Mouse (Mus musculus) lung, postnatal 0 days (tissue): ENCODE results near the gene Ago4. TPM values are rescaled to one million over a fixed set of nuclear protein-coding genes. Genes with fewer than 3 reads are reported as not detected.

Source experiments
- ATAC-seq: fragments of 200-750 bp; cut with Nextera tagmentation; 2 replicates; pipeline ENCODE4 v1.8.0; 2017; ENCODE audit warnings: moderate library complexity
- DNase-seq: peaks from one replicate; pipeline ENCODE4 v3.0.0-alpha.2; 2016; ENCODE audit warnings: low spot score
- H3K27ac ChIP-seq: fragments of 300-500 bp; sonication (generic); 2 replicates; pipeline ENCODE4 v1.5.1; 2014; ENCODE audit warnings: antibody characterized with exemption, mild to moderate bottlenecking, low read length, mixed read lengths
- H3K27me3 ChIP-seq: fragments of 300-500 bp; sonication (generic); replicated peaks from 2 replicates; pipeline ENCODE4 v1.6.1; 2014; ENCODE audit warnings: low read length, mixed read lengths; ENCODE audit not compliant: insufficient read depth
- H3K36me3 ChIP-seq: fragments of 300-500 bp; sonication (generic); 2 replicates; pipeline ENCODE4 v1.6.1; 2014; ENCODE audit warnings: low read length, mixed read lengths; ENCODE audit not compliant: insufficient read depth
- H3K4me1 ChIP-seq: fragments of 300-500 bp; sonication (generic); 2 replicates; pipeline ENCODE4 v1.6.1; 2014; ENCODE audit warnings: antibody characterized with exemption, low read depth, low read length, mixed read lengths; ENCODE audit not compliant: insufficient read depth
- H3K4me2 ChIP-seq: fragments of 300-500 bp; sonication (generic); replicated peaks from 2 replicates; pipeline ENCODE4 v1.6.1; 2014; ENCODE audit warnings: low read depth, mild to moderate bottlenecking, low read length, moderate library complexity, mixed read lengths
- H3K4me3 ChIP-seq: fragments of 300-500 bp; sonication (generic); 2 replicates; pipeline ENCODE4 v1.5.1; 2014; ENCODE audit warnings: low read depth, low read length
- H3K9ac ChIP-seq: fragments of 300-500 bp; sonication (generic); replicated peaks from 2 replicates; pipeline ENCODE4 v1.6.1; 2014; ENCODE audit warnings: low read depth, mild to moderate bottlenecking
- H3K9me3 ChIP-seq: fragments of 300-500 bp; sonication (generic); 2 replicates; pipeline ENCODE4 v1.6.1; 2016; ENCODE audit warnings: low read length, mixed read lengths
- CTCF ChIP-seq: IDR thresholded peaks from 2 replicates; pipeline ENCODE4 v1.5.1; 2016; ENCODE audit warnings: antibody characterized with exemption, mild to moderate bottlenecking
- EP300 ChIP-seq: IDR thresholded peaks from 2 replicates; pipeline ENCODE4 v1.6.1; 2016; ENCODE audit warnings: antibody characterized with exemption, mild to moderate bottlenecking, control low read depth
- WGBS: fragments of 180-500 bp; shearing (Covaris S2); extraction: QIAGEN DNeasy Blood & Tissue Kit; methylation state at CpG from one replicate; pipeline ENCODE4 v1.1.7; 2014; 5-methylcytosine and 5-hydroxymethylcytosine counted together
- polyA plus RNA-seq: library from polyadenylated mRNA; unstranded; fragments of >200 nt; fragmentation: Nextera tagmentation; extraction: Ambion mirVana; gene quantifications from 2 replicates; pipeline ENCODE4 v1.2.1, GENCODE M21; 2015

Ago4 gene
- polyA plus RNA-seq, 1 experiment from 2014 or later: 5.6 TPM

- no peak for TF ChIP-seq CTCF
- peak; percentile 65 for TF ChIP-seq EP300
- H3K27ac ChIP-seq: no peak overlapping the region
- H3K9me3 ChIP-seq: no peaks in the 10 kb centered on the region
- peak; percentile 78 for ATAC-seq
- no peak overlapping the region for H3K4me3 ChIP-seq
- 48% methylated on average over 5 of the region's 5 CpGs for WGBS
- H3K9ac ChIP-seq: no peak overlapping the region
- no peak overlapping the region for H3K4me2 ChIP-seq
- no peaks in the 10 kb centered on the region for H3K27me3 ChIP-seq
- no peaks in the 10 kb centered on the region for H3K4me1 ChIP-seq
- peaks cover 5% of the 10 kb centered on the region; the same call in 1 of the 2 replicates for H3K36me3 ChIP-seq
- peak; percentile 84 for DNase-seq
Observed at GRCm38 (mm10) chr4:126495942-126496790, 37.1 kb downstream of the Ago4 start.

- 37% methylated on average over 5 of the region's 5 CpGs for WGBS
- H3K4me3 ChIP-seq: no peak overlapping the region
- no peaks in the 10 kb centered on the region for H3K4me1 ChIP-seq
- ATAC-seq (peak; percentile 37), DNase-seq (peak; percentile 42)
- no peak overlapping the region for H3K4me2 ChIP-seq
- no peaks in the 10 kb centered on the region for H3K27me3 ChIP-seq
- no peaks in the 10 kb centered on the region for H3K9me3 ChIP-seq
- no peak for TF ChIP-seq CTCF
- no peak for TF ChIP-seq EP300
- peak overlapping the region; percentile 54 for H3K27ac ChIP-seq
- H3K36me3 ChIP-seq: peaks cover 5% of the 10 kb centered on the region; the same call in 1 of the 2 replicates
- no peak overlapping the region for H3K9ac ChIP-seq
Observed at GRCm38 (mm10) chr4:126495453-126495852, 37.8 kb downstream of the Ago4 start.

GRCm38 (mm10) chr4:126493416-126493815 is 39.9 kb downstream of the Ago4 start:
- TF ChIP-seq EP300 (no peak), CTCF (no peak)
- no peak overlapping the region for H3K4me3 ChIP-seq
- H3K4me2 ChIP-seq: no peak overlapping the region
- DNase-seq (peak; percentile 54), ATAC-seq (peak; percentile 68)
- peaks cover 5% of the 10 kb centered on the region; the same call in 1 of the 2 replicates for H3K36me3 ChIP-seq
- H3K27me3 ChIP-seq: no peaks in the 10 kb centered on the region
- WGBS: 49% methylated on average over 4 of the region's 4 CpGs
- no peaks in the 10 kb centered on the region for H3K9me3 ChIP-seq
- no peaks in the 10 kb centered on the region for H3K4me1 ChIP-seq
- H3K27ac ChIP-seq: no peak overlapping the region
- no peak overlapping the region for H3K9ac ChIP-seq

GRCm38 (mm10) chr4:126491977-126492376 is 41.3 kb downstream of the Ago4 start:
- DNase-seq: no peak
- H3K4me2 ChIP-seq: no peak overlapping the region
- TF ChIP-seq EP300 (no peak), CTCF (no peak)

GRCm38 (mm10) chr4:126490726-126491125 is 42.5 kb downstream of the Ago4 start:
- Histone ChIP-seq H3K27ac (no peak overlapping the region), H3K4me3 (no peak overlapping the region)
- 71% methylated on average over 12 of the region's 12 CpGs for WGBS

More at GRCm38 (mm10) chr4:126491977-126492376, 41.3 kb downstream of the Ago4 start:
- Histone ChIP-seq H3K9me3 (no peaks in the 10 kb centered on the region), H3K4me3 (no peak overlapping the region), H3K27ac (no peak overlapping the region), H3K36me3 (peaks cover 4% of the 10 kb centered on the region; the same call in 1 of the 2 replicates), H3K27me3 (no peaks in the 10 kb centered on the region), H3K9ac (no peak overlapping the region), H3K4me1 (no peaks in the 10 kb centered on the region)
- 65% methylated on average over 5 of the region's 5 CpGs for WGBS
- no peak for ATAC-seq

GRCm38 (mm10) chr4:126489811-126490210 is 43.5 kb downstream of the Ago4 start:
- no peaks in the 10 kb centered on the region for H3K36me3 ChIP-seq
- WGBS: 81% methylated on average over 5 of the region's 5 CpGs

More at GRCm38 (mm10) chr4:126490726-126491125, 42.5 kb downstream of the Ago4 start:
- ATAC-seq (no peak), DNase-seq (no peak)
- Histone ChIP-seq H3K4me2 (no peak overlapping the region), H3K36me3 (no peaks in the 10 kb centered on the region), H3K27me3 (no peaks in the 10 kb centered on the region), H3K9ac (no peak overlapping the region), H3K4me1 (no peaks in the 10 kb centered on the region), H3K9me3 (no peaks in the 10 kb centered on the region)
- TF ChIP-seq EP300: no peak
- TF ChIP-seq CTCF: no peak

More at GRCm38 (mm10) chr4:126489811-126490210, 43.5 kb downstream of the Ago4 start:
- no peak overlapping the region for H3K4me3 ChIP-seq
- H3K9ac ChIP-seq: no peak overlapping the region
- no peaks in the 10 kb centered on the region for H3K27me3 ChIP-seq
- H3K4me1 ChIP-seq: no peaks in the 10 kb centered on the region
- no peak overlapping the region for H3K4me2 ChIP-seq
- H3K9me3 ChIP-seq: no peaks in the 10 kb centered on the region
- no peak for ATAC-seq
- H3K27ac ChIP-seq: no peak overlapping the region
- DNase-seq: no peak
- TF ChIP-seq CTCF (no peak), EP300 (no peak)
